Mouse (Mus musculus): Measurements from ENCODE around the gene Tlk1.

Tlk1 gene

GRCm38 (mm10) chr2:70723610-70724243, 101.8 kb downstream of the Tlk1 start:
- peaks cover 85% of the 10 kb centered on the region for H3K36me3 ChIP-seq (ENCODE audit: insufficient read depth, low read length)
- H3K27me3 ChIP-seq (ENCODE audit: insufficient read depth, low read length), result no peaks in the 10 kb centered on the region
- TF ChIP-seq CTCF (conservative IDR thresholded peaks at IDR 0.05; ENCODE audit: low read length) (no peak), NANOG (IDR thresholded peaks at IDR 0.05; ENCODE audit: borderline replicate concordance, low read length) (no peak), POU5F1 (IDR thresholded peaks at IDR 0.05; ENCODE audit: borderline replicate concordance, low read length) (no peak)
- H3K9me3 ChIP-seq (ENCODE audit: low read length), result no peaks in the 10 kb centered on the region
- H3K4me3 ChIP-seq (replicated peaks; ENCODE audit: low read length), result no peak overlapping the region
- H3K4me1 ChIP-seq (replicated peaks; ENCODE audit: low read depth, low read length), result no peaks in the 10 kb centered on the region

GRCm38 (mm10) chr2:70710878-70711277, 114.7 kb downstream of the Tlk1 start:
- H3K4me1 ChIP-seq (replicated peaks; ENCODE audit: low read depth, low read length), result peaks cover 29% of the 10 kb centered on the region
- H3K27me3 ChIP-seq (ENCODE audit: insufficient read depth, low read length), result no peaks in the 10 kb centered on the region
- TF ChIP-seq CTCF (conservative IDR thresholded peaks at IDR 0.05; ENCODE audit: low read length), result no peak
- TF ChIP-seq POU5F1 (IDR thresholded peaks at IDR 0.05; ENCODE audit: borderline replicate concordance, low read length), result no peak
- TF ChIP-seq NANOG (IDR thresholded peaks at IDR 0.05; ENCODE audit: borderline replicate concordance, low read length), result no peak
- no peaks in the 10 kb centered on the region for H3K9me3 ChIP-seq (ENCODE audit: low read length)
- H3K36me3 ChIP-seq (ENCODE audit: insufficient read depth, low read length), result peaks cover 58% of the 10 kb centered on the region
- H3K4me3 ChIP-seq (replicated peaks; ENCODE audit: low read length), result no peak overlapping the region

- H3K4me1 ChIP-seq (replicated peaks; ENCODE audit: low read depth, low read length), result peaks cover 31% of the 10 kb centered on the region
- peaks cover 51% of the 10 kb centered on the region for H3K36me3 ChIP-seq (ENCODE audit: insufficient read depth, low read length)
- H3K9me3 ChIP-seq (ENCODE audit: low read length), result no peaks in the 10 kb centered on the region
- no peak for TF ChIP-seq NANOG (IDR thresholded peaks at IDR 0.05; ENCODE audit: borderline replicate concordance, low read length)
- no peak for TF ChIP-seq POU5F1 (IDR thresholded peaks at IDR 0.05; ENCODE audit: borderline replicate concordance, low read length)
- TF ChIP-seq CTCF (conservative IDR thresholded peaks at IDR 0.05; ENCODE audit: low read length), result no peak
- H3K4me3 ChIP-seq (replicated peaks; ENCODE audit: low read length), result no peak overlapping the region
- H3K27me3 ChIP-seq (ENCODE audit: insufficient read depth, low read length), result peaks cover 1% of the 10 kb centered on the region; the same call in 1 of the 2 replicates
These were observed 115.3 kb downstream of the Tlk1 start for GRCm38 (mm10) chr2:70710236-70710635.

- H3K4me1 ChIP-seq (replicated peaks; ENCODE audit: low read depth, low read length), result peaks cover 38% of the 10 kb centered on the region
- H3K27me3 ChIP-seq (ENCODE audit: insufficient read depth, low read length), result peaks cover 5% of the 10 kb centered on the region; the same call in 1 of the 2 replicates
- H3K9me3 ChIP-seq (ENCODE audit: low read length), result no peaks in the 10 kb centered on the region
- no peak for TF ChIP-seq CTCF (conservative IDR thresholded peaks at IDR 0.05; ENCODE audit: low read length)
- peaks cover 40% of the 10 kb centered on the region for H3K36me3 ChIP-seq (ENCODE audit: insufficient read depth, low read length)
- H3K4me3 ChIP-seq (replicated peaks; ENCODE audit: low read length), result peak overlapping the region; percentile 43; the same call in 1 of the 2 replicates
These were observed 116.4 kb downstream of the Tlk1 start for GRCm38 (mm10) chr2:70708986-70709730.

- TF ChIP-seq NANOG (IDR thresholded peaks at IDR 0.05; ENCODE audit: borderline replicate concordance, low read length) (no peak), CTCF (conservative IDR thresholded peaks at IDR 0.05; ENCODE audit: low read length) (no peak), POU5F1 (IDR thresholded peaks at IDR 0.05; ENCODE audit: borderline replicate concordance, low read length) (no peak)
- Histone ChIP-seq H3K27me3 (ENCODE audit: insufficient read depth, low read length) (peaks cover 12% of the 10 kb centered on the region), H3K9me3 (ENCODE audit: low read length) (peaks cover 8% of the 10 kb centered on the region), H3K4me1 (replicated peaks; ENCODE audit: low read depth, low read length) (peaks cover 26% of the 10 kb centered on the region), H3K36me3 (ENCODE audit: insufficient read depth, low read length) (no peaks in the 10 kb centered on the region), H3K4me3 (replicated peaks; ENCODE audit: low read length) (no peak overlapping the region)
These were observed 123.1 kb downstream of the Tlk1 start for GRCm38 (mm10) chr2:70702403-70702802.

- peaks cover 8% of the 10 kb centered on the region for H3K9me3 ChIP-seq (ENCODE audit: low read length)
- peaks cover 26% of the 10 kb centered on the region for H3K4me1 ChIP-seq (replicated peaks; ENCODE audit: low read depth, low read length)
- H3K36me3 ChIP-seq (ENCODE audit: insufficient read depth, low read length), result no peaks in the 10 kb centered on the region
- H3K4me3 ChIP-seq (replicated peaks; ENCODE audit: low read length), result no peak overlapping the region
- peaks cover 12% of the 10 kb centered on the region for H3K27me3 ChIP-seq (ENCODE audit: insufficient read depth, low read length)
- TF ChIP-seq CTCF (conservative IDR thresholded peaks at IDR 0.05; ENCODE audit: low read length), result no peak
- no peak for TF ChIP-seq POU5F1 (IDR thresholded peaks at IDR 0.05; ENCODE audit: borderline replicate concordance, low read length)
- TF ChIP-seq NANOG (IDR thresholded peaks at IDR 0.05; ENCODE audit: borderline replicate concordance, low read length), result no peak
These were observed 124.0 kb downstream of the Tlk1 start for GRCm38 (mm10) chr2:70701571-70701970.

- Histone ChIP-seq H3K36me3 (ENCODE audit: insufficient read depth, low read length) (no peaks in the 10 kb centered on the region), H3K4me1 (replicated peaks; ENCODE audit: low read depth, low read length) (peaks cover 26% of the 10 kb centered on the region), H3K27me3 (ENCODE audit: insufficient read depth, low read length) (peaks cover 12% of the 10 kb centered on the region), H3K9me3 (ENCODE audit: low read length) (peaks cover 8% of the 10 kb centered on the region), H3K4me3 (replicated peaks; ENCODE audit: low read length) (no peak overlapping the region)
- TF ChIP-seq POU5F1 (IDR thresholded peaks at IDR 0.05; ENCODE audit: borderline replicate concordance, low read length) (no peak), NANOG (IDR thresholded peaks at IDR 0.05; ENCODE audit: borderline replicate concordance, low read length) (no peak), CTCF (conservative IDR thresholded peaks at IDR 0.05; ENCODE audit: low read length) (no peak)
These were observed 124.7 kb downstream of the Tlk1 start for GRCm38 (mm10) chr2:70700851-70701250.

GRCm38 (mm10) chr2:70695712-70696111, 129.8 kb downstream of the Tlk1 start:
- no peak overlapping the region for H3K4me3 ChIP-seq (replicated peaks; ENCODE audit: low read length)
- TF ChIP-seq POU5F1 (IDR thresholded peaks at IDR 0.05; ENCODE audit: borderline replicate concordance, low read length), result no peak
- TF ChIP-seq CTCF (conservative IDR thresholded peaks at IDR 0.05; ENCODE audit: low read length), result no peak
- TF ChIP-seq NANOG (IDR thresholded peaks at IDR 0.05; ENCODE audit: borderline replicate concordance, low read length), result no peak

More at GRCm38 (mm10) chr2:70695712-70696111, 129.8 kb downstream of the Tlk1 start:
- Histone ChIP-seq H3K36me3 (ENCODE audit: insufficient read depth, low read length) (peaks cover 18% of the 10 kb centered on the region), H3K9me3 (ENCODE audit: low read length) (peaks cover 8% of the 10 kb centered on the region), H3K27me3 (ENCODE audit: insufficient read depth, low read length) (no peaks in the 10 kb centered on the region), H3K4me1 (replicated peaks; ENCODE audit: low read depth, low read length) (peaks cover 25% of the 10 kb centered on the region)

Data from E14TG2a.4 (cell line).